Mouse (Mus musculus) intestine, embryonic 14.5 days (tissue): ENCODE results near the gene Prrt3. TPM values are rescaled to one million over a fixed set of nuclear protein-coding genes. Genes with fewer than 3 reads are reported as not detected.

Experiments
- ATAC-seq: fragments of 200-750 bp; cut with Nextera tagmentation; replicated peaks from 2 replicates; pipeline ENCODE4 v1.8.0; 2017; ENCODE audit warnings: low read depth, moderate number of reproducible peaks, moderate TSS enrichment, moderate library complexity; ENCODE audit not compliant: low FRiP score, low TSS enrichment
- DNase-seq: peaks from one replicate; pipeline ENCODE4 v3.0.0-alpha.2; 2018; ENCODE audit warnings: low spot score
- H3K27ac ChIP-seq: fragments of 300-500 bp; sonication (generic); 2 replicates; pipeline ENCODE4 v1.5.1; 2014; ENCODE audit warnings: low read depth, mild to moderate bottlenecking, control low read depth
- H3K27me3 ChIP-seq: fragments of 300-500 bp; sonication (generic); replicated peaks from 2 replicates; pipeline ENCODE4 v1.6.1; 2014; ENCODE audit warnings: low read length, control low read depth; ENCODE audit not compliant: control insufficient read depth, insufficient read depth
- H3K36me3 ChIP-seq: fragments of 300-500 bp; sonication (generic); 2 replicates; pipeline ENCODE4 v1.6.1; 2014; ENCODE audit warnings: low read length, control low read depth; ENCODE audit not compliant: control insufficient read depth, insufficient read depth
- H3K4me1 ChIP-seq: fragments of 300-500 bp; sonication (generic); replicated peaks from 2 replicates; pipeline ENCODE4 v1.6.1; 2014; ENCODE audit warnings: low read length, control low read depth, mixed read lengths; ENCODE audit not compliant: control insufficient read depth, insufficient read depth
- H3K4me2 ChIP-seq: fragments of 300-500 bp; sonication (generic); 2 replicates; pipeline ENCODE4 v1.6.1; 2014; ENCODE audit warnings: low read length
- H3K4me3 ChIP-seq: fragments of 300-500 bp; sonication (generic); 2 replicates; pipeline ENCODE4 v1.5.1; 2014; ENCODE audit warnings: low read depth, low read length, control low read depth, mixed read lengths
- H3K9ac ChIP-seq: fragments of 300-500 bp; sonication (generic); 2 replicates; pipeline ENCODE4 v1.6.1; 2014; ENCODE audit warnings: mild to moderate bottlenecking, low read length
- H3K9me3 ChIP-seq: fragments of 300-500 bp; sonication (generic); 2 replicates; pipeline ENCODE4 v1.6.1; 2016; ENCODE audit warnings: low read length, control low read depth; ENCODE audit not compliant: control insufficient read depth
- WGBS: fragments of 180-500 bp; shearing (Covaris S2); extraction: QIAGEN DNeasy Blood & Tissue Kit; methylation state at CpG from one replicate; pipeline ENCODE4 v1.1.7; 2014; 5-methylcytosine and 5-hydroxymethylcytosine counted together
- polyA plus RNA-seq: library from polyadenylated mRNA; unstranded; fragments of >200 nt; fragmentation: Nextera tagmentation; extraction: Ambion mirVana; gene quantifications from 2 replicates; pipeline ENCODE4 v1.2.1, GENCODE M21; 2014

Prrt3 gene
- polyA plus RNA-seq, 1 experiment from 2014 or later, result 0.32 TPM

DNA sequence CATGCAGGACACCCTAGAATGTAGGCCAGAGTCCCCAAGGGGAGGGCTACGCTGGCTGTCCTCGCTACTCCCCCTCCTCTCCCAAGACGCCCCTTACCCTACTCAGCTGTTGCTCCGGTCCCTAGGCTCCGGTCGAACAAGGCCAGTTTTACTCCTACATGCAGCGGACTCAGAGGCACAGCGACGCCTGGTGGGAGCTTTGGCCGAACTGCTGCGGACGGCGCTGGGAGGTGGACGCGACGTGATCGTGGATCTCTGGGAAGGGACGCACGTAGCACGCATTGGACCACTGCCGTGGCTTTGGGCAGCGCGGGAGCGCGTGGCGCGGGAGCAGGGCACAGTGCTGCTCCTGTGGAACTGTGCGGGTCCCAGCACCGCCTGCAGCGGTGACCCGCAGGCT, 32.3 kb downstream of the Prrt3 start:
- Histone ChIP-seq H3K4me2 (peak overlapping the region; percentile 65), H3K27ac (no peak overlapping the region), H3K4me3 (peak overlapping the region; percentile 27), H3K4me1 (0 out of 2 replicates have a peak, but pooled peaks cover 16% of the 10 kb centered on the region), H3K36me3 (no peaks in the 10 kb centered on the region), H3K9ac (peak overlapping the region; percentile 31), H3K27me3 (0 out of 2 replicates have a peak, but pooled peaks cover 9% of the 10 kb centered on the region), H3K9me3 (no peaks in the 10 kb centered on the region)
- DNase-seq (peak; percentile 93), ATAC-seq (peak; percentile 60)
- 2% methylated on average over 31 of the region's 31 CpGs for WGBS

DNA sequence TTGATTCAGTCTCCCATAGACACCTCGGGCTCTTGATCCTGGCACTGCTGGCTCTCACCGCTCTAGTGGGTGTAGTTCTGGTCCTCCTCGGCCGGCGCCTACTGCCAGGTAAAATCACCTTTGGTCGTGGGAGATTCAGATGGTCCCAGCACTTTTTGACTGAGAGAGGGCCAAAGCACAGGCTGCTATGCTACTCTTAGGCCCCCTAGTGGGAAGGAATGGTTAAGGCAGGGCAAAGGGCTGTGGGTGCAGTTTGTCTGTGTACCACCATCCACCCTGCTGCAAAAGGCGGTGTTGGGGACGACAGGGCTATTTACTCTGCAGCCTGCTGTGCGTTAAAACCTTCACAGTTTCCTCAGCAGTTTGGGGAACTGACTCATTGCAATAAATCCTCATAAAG, 32.7 kb downstream of the Prrt3 start:
- 8% methylated on average over 9 of the region's 9 CpGs for WGBS
- H3K4me3 ChIP-seq, result peak overlapping the region; percentile 27
- H3K9ac ChIP-seq, result peak overlapping the region; percentile 31; the same call in 1 of the 2 replicates
- DNase-seq, result peak; percentile 83
- no peaks in the 10 kb centered on the region for H3K9me3 ChIP-seq
- H3K36me3 ChIP-seq, result no peaks in the 10 kb centered on the region
- 0 out of 2 replicates have a peak, but pooled peaks cover 16% of the 10 kb centered on the region for H3K4me1 ChIP-seq
- H3K27me3 ChIP-seq, result 0 out of 2 replicates have a peak, but pooled peaks cover 9% of the 10 kb centered on the region
- H3K4me2 ChIP-seq, result peak overlapping the region; percentile 65
- H3K27ac ChIP-seq, result no peak overlapping the region
- peak; percentile 59 for ATAC-seq

DNA sequence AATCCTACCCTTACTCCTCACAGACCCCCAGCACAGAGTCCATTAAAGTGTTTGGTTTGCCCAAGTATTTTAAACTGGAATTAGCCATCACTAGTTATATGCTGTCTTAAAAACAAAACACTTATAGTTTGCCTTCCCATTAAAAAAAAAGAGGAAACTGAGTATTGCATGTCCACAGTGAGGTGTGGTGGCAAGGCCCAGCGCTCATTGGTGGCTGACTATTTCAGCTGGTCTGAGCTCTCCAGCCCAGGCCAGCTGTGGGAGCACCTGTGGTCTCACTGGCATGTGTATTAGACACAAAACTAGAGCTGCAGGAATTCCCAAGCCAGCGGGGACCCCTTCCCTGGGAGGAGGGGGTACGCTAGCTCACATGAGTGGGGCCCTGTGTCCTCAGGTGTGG, 33.2 kb downstream of the Prrt3 start:
- no peaks in the 10 kb centered on the region for H3K36me3 ChIP-seq
- no peak overlapping the region for H3K27ac ChIP-seq
- no peak overlapping the region for H3K4me3 ChIP-seq
- no peak for DNase-seq
- no peak overlapping the region for H3K9ac ChIP-seq
- no peak overlapping the region for H3K4me2 ChIP-seq
- 84% methylated on average over 3 of the region's 3 CpGs for WGBS
- H3K9me3 ChIP-seq, result no peaks in the 10 kb centered on the region
- H3K27me3 ChIP-seq, result 0 out of 2 replicates have a peak, but pooled peaks cover 9% of the 10 kb centered on the region
- no peak for ATAC-seq
- H3K4me1 ChIP-seq, result 0 out of 2 replicates have a peak, but pooled peaks cover 16% of the 10 kb centered on the region

DNA sequence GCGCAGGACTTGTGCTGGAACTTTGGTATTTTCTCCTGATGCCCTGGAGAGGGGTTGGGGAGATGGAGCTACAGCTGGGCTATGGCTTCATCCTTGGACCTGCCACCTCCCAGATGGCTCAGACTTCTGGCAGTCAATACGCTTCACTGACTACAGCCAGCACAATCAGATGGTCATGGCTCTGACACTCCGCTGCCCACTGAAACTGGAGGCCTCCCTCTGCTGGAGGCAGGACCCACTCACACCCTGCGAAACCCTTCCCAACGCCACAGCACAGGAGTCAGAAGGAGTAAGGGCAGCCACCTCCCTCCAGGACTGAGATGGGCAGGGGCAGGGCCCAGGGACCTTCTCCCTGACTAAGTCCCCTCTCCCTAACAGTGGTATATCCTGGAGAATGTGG, 36.1 kb downstream of the Prrt3 start:
- Histone ChIP-seq H3K4me3 (no peak overlapping the region), H3K36me3 (no peaks in the 10 kb centered on the region), H3K4me1 (0 out of 2 replicates have a peak, but pooled peaks cover 4% of the 10 kb centered on the region), H3K9ac (no peak overlapping the region), H3K9me3 (no peaks in the 10 kb centered on the region), H3K27ac (no peak overlapping the region), H3K27me3 (0 out of 2 replicates have a peak, but pooled peaks cover 5% of the 10 kb centered on the region), H3K4me2 (no peak overlapping the region)
- WGBS, result 64% methylated on average over 5 of the region's 5 CpGs
- DNase-seq, result no peak
- ATAC-seq, result no peak

DNA sequence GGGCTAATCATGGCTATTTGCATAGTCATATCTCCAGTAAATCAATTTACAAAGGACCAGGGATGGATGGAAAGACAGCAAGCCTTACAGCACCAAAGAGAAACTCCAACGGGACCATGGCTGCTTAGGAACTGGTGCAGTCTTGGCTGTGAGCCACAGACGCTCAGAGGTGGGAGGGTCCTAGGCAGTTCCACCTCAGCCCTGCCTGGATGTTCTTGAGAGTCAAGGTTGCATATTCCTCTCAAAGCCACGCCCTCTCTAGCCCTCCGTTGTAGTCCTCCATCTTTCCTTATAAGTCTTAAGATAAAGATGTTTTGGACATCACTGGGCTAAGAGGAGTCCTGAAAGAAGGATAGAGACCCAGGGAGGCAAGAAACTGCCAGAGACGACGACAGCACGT, 37.7 kb downstream of the Prrt3 start:
- Histone ChIP-seq H3K36me3 (no peaks in the 10 kb centered on the region), H3K4me1 (0 out of 2 replicates have a peak, but pooled peaks cover 2% of the 10 kb centered on the region), H3K9me3 (no peaks in the 10 kb centered on the region), H3K27ac (no peak overlapping the region), H3K4me3 (no peak overlapping the region), H3K9ac (no peak overlapping the region), H3K4me2 (no peak overlapping the region), H3K27me3 (no peaks in the 10 kb centered on the region)
- WGBS, result 68% methylated on average over 7 of the region's 7 CpGs
- no peak for DNase-seq
- no peak for ATAC-seq

DNA sequence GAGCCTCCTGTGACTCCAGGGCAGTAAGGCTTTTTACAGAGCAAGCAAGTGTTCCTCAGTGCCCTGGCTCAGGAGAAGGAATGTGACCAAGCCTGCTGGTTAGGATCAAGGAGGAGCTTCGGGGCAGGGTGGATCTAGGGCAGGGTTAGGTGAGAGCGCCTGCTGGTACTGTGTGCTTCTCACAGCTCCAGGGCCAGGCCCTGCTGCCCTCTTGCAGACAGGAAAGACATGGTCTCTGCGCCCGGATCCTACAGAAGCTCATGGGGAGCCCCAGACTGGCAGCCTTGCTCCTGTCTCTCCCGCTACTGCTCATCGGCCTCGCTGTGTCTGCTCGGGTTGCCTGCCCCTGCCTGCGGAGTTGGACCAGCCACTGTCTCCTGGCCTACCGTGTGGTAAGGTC, 43.1 kb downstream of the Prrt3 start:
- ATAC-seq, result peak; percentile 85
- H3K4me1 ChIP-seq, result no peaks in the 10 kb centered on the region
- no peak overlapping the region for H3K9ac ChIP-seq
- no peak overlapping the region for H3K4me3 ChIP-seq
- 48% methylated on average over 10 of the region's 10 CpGs for WGBS
- no peaks in the 10 kb centered on the region for H3K9me3 ChIP-seq
- no peaks in the 10 kb centered on the region for H3K36me3 ChIP-seq
- no peak for DNase-seq
- H3K4me2 ChIP-seq, result no peak overlapping the region; the same call in 1 of the 2 replicates
- H3K27ac ChIP-seq, result no peak overlapping the region
- no peaks in the 10 kb centered on the region for H3K27me3 ChIP-seq

DNA sequence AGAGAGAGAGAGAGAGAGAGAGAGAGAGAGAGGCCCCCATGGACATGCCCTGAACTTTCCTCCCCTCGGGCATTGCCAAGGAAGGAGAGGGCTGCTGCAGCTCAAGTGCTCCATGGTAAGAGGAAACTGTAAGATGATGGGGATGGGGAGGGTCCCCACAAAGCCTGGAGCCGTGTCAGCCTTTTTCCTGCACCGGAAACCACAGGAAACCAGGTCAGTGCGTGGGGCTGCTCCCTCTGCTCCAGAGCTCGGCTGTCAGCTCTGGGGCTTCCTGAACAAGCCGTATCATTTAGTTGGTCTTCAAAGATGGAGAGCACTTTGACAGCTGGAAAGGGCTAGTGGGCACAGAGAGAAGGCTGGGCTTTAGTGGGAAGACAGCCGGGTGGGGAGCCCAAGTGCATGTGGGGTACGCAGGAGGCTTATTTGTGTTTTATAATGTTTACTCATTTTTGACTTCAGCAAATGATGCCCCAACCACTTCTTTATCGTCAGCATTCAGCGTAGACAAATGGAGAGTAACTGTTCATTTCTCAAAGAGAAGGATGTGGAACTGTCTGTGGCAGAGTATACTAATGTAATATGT, 43.7 kb downstream of the Prrt3 start, which contains the start of gene Il17re:
TSS of gene Il17re (plus strand) at position 533 of the 583 bp plus-strand sequence.
- WGBS, result 55% methylated on average over 10 of the region's 10 CpGs
- ATAC-seq (no peak), DNase-seq (no peak)
- H3K27me3 ChIP-seq, result no peaks in the 10 kb centered on the region
- no peaks in the 10 kb centered on the region for H3K4me1 ChIP-seq
- no peak within 1 kb of the TSS for H3K4me3 ChIP-seq
- H3K4me2 ChIP-seq, result no peak within 1 kb of the TSS; the same call in 1 of the 2 replicates
- no peaks in the 10 kb centered on the region for H3K36me3 ChIP-seq
- H3K27ac ChIP-seq, result no peak within 1 kb of the TSS
- H3K9me3 ChIP-seq, result no peaks in the 10 kb centered on the region
- H3K9ac ChIP-seq, result no peak within 1 kb of the TSS

DNA sequence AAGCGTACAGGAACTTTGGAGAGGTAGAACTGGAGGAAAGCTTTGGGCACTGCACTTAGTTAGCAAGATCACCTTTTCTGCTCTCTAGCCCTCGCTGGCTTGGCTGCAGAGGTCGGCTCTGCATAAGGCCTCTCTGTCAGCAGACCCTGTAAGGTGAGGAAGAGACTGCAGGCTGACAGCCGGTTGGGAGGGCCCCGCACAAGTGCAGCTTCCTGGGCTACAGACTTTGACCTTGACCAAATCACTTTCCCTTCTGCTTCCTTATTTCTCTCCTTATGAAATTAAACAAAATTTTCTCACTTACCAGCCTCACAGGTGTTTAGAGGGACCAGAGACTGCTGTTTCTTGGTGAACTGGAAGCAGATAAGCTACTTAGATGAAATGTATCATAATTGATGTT, 46.7 kb downstream of the Prrt3 start:
- Histone ChIP-seq H3K4me3 (no peak overlapping the region), H3K4me1 (no peaks in the 10 kb centered on the region), H3K9me3 (no peaks in the 10 kb centered on the region), H3K36me3 (no peaks in the 10 kb centered on the region), H3K4me2 (no peak overlapping the region), H3K27me3 (no peaks in the 10 kb centered on the region), H3K27ac (no peak overlapping the region), H3K9ac (no peak overlapping the region)
- DNase-seq (no peak), ATAC-seq (no peak)
- WGBS, result 52% methylated on average over 5 of the region's 5 CpGs

DNA sequence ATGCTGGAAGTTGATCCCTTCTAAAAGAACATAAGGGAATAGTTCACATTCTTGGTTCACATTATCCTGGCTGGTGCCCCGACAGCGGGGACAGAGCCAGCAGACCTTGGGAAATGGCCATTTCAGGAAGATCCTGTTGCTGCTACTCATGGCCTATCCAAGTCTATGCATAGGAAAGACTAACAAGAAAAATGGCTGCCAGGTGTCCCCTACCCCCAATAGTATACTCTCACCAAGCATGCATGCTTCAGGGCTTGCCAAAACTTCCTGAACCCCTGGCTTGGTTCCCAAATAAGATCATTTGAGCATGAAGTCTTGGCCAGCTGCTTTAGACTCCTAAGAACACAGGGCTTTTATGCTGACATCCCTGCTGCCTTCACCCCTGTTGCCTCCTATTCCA, 49.9 kb downstream of the Prrt3 start:
- Histone ChIP-seq H3K4me2 (no peak overlapping the region), H3K27ac (no peak overlapping the region), H3K9me3 (no peaks in the 10 kb centered on the region), H3K9ac (no peak overlapping the region), H3K27me3 (no peaks in the 10 kb centered on the region), H3K4me3 (no peak overlapping the region), H3K36me3 (peaks cover 22% of the 10 kb centered on the region), H3K4me1 (no peaks in the 10 kb centered on the region)
- ATAC-seq (no peak), DNase-seq (no peak)
- WGBS, result 78% methylated on average over 2 of the region's 2 CpGs
